Mouse (Mus musculus) limb, embryonic 13.5 days (tissue): Measurements from ENCODE around the gene Gm14406. TPM values are rescaled to one million over a fixed set of nuclear protein-coding genes. Genes with fewer than 3 reads are reported as not detected.
"Not testable (repeated sequence)": the region's sequence is repeated elsewhere in the genome, so short reads cannot be mapped to it uniquely, and the experiment has no call there.

ENCODE experiments used
- ATAC-seq: fragments of 200-750 bp; cut with Nextera tagmentation; 2 replicates; pipeline ENCODE4 v1.8.0; 2017; ENCODE audit warnings: low read depth, moderate number of reproducible peaks, moderate TSS enrichment; ENCODE audit not compliant: low FRiP score
- H3K27ac ChIP-seq: fragments of 300-500 bp; sonication (generic); 2 replicates; pipeline ENCODE4 v1.5.1; 2015; ENCODE audit warnings: inconsistent platforms, mild to moderate bottlenecking, moderate library complexity
- H3K27me3 ChIP-seq: fragments of 300-500 bp; sonication (generic); 2 replicates; pipeline ENCODE4 v1.6.1; 2015; ENCODE audit warnings: mild to moderate bottlenecking, inconsistent platforms
- H3K36me3 ChIP-seq: fragments of 300-500 bp; sonication (generic); 2 replicates; pipeline ENCODE4 v1.6.1; 2015; ENCODE audit warnings: inconsistent platforms, mild to moderate bottlenecking, moderate library complexity
- H3K4me1 ChIP-seq: fragments of 300-500 bp; sonication (generic); 2 replicates; pipeline ENCODE4 v1.6.1; 2015; ENCODE audit warnings: inconsistent platforms
- H3K4me2 ChIP-seq: fragments of 300-500 bp; sonication (generic); replicated peaks from 2 replicates; pipeline ENCODE4 v1.6.1; 2015; ENCODE audit warnings: inconsistent platforms, mild to moderate bottlenecking, moderate library complexity
- H3K4me3 ChIP-seq: fragments of 300-500 bp; sonication (generic); 2 replicates; pipeline ENCODE4 v1.5.1; 2015; ENCODE audit warnings: moderate library complexity, mild to moderate bottlenecking, inconsistent platforms
- H3K9ac ChIP-seq: fragments of 300-500 bp; sonication (generic); 2 replicates; pipeline ENCODE4 v1.6.1; 2015; ENCODE audit warnings: mild to moderate bottlenecking, inconsistent platforms
- H3K9me3 ChIP-seq: fragments of 300-500 bp; sonication (generic); 2 replicates; pipeline ENCODE4 v1.6.1; 2016; ENCODE audit warnings: inconsistent platforms
- WGBS: fragments of 180-500 bp; shearing (Covaris S2); methylation state at CpG from one replicate; pipeline ENCODE4 v1.1.7; 2015; 5-methylcytosine and 5-hydroxymethylcytosine counted together
- polyA plus RNA-seq: library from polyadenylated mRNA; unstranded; fragments of >200 nt; fragmentation: Nextera tagmentation; extraction: Ambion mirVana; gene quantifications from 2 replicates; pipeline ENCODE4 v1.2.1, GENCODE M21; 2015

Gene Gm14406
- polyA plus RNA-seq: not detected in 2 replicates

DNA sequence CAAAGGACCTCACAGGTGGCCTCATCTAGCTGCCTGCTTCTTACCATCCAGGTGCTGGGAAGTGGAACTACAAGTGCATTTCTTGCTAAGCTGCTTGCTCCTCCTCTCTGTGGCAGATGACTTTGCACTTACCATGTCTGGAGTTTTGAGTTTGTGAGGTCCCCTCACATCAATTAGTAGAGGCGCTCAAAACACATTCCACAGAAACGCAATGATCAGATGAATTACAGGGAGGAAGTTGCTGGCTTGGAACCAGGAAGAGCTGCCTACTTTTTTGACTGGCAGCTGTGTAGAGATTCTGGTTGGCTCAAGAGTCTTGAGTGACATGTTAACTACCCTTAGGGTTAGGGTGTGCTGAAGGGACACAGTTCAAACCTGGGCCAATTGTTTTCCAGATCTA lies at the start of gene Gm14406:
Gene Gm14406, minus strand, starts transcription at position 213 of the 400 bp plus-strand sequence.
- not testable (repeated sequence) for ATAC-seq, H3K27ac ChIP-seq, H3K27me3 ChIP-seq, H3K36me3 ChIP-seq, H3K4me3 ChIP-seq, H3K4me1 ChIP-seq, H3K9ac ChIP-seq, H3K4me2 ChIP-seq, H3K9me3 ChIP-seq
- WGBS: 91% methylated on average over 2 of the region's 2 CpGs

DNA sequence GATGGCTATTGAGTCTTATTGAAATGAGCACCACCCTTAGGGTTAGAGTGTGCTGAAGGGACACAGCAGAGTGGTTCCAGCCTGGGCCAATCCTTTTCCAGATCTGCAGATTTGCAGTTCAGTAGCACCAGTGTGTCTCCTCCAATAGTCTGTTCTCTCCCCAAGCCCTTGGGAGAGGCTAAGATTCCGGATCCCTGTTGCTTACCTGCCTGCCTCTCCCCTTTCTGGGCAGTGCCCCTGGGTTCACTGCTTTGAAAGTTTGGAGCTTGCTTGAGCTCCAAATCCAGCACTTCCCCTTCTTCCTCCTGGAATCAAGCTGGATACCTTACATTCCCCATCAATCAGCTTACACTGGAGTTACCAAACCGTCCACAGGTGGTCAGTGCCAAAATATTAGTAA lies 2.9 kb downstream of the Gm14406 start:
- H3K4me2 ChIP-seq, H3K4me1 ChIP-seq, ATAC-seq, H3K4me3 ChIP-seq, H3K9me3 ChIP-seq, H3K9ac ChIP-seq, H3K27me3 ChIP-seq, H3K27ac ChIP-seq, H3K36me3 ChIP-seq: not testable (repeated sequence)
- WGBS: 75% methylated on average over 1 of the region's 2 CpGs

DNA sequence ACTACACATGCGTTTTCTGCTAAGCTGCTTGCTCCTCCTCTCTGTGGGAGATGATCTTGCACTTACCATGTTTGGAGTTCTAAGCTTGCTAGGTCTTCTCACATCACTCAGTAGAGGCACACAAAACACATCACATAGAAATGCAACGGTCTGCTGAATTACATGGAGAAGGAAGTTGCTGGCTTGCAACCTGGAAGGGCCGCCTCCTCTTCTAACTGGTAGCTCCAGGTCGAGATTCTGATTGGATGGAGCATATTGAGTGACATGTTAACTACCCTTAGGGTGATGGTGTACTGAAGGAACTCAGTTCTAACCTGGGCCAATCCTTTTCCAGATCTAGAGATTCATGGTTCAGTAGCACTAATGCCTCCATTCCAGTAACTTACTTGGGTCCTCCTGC lies 18.6 kb downstream of the Gm14406 start:
- H3K4me1 ChIP-seq, H3K4me2 ChIP-seq, H3K9me3 ChIP-seq, H3K27me3 ChIP-seq, ATAC-seq, H3K36me3 ChIP-seq, H3K9ac ChIP-seq, H3K4me3 ChIP-seq, H3K27ac ChIP-seq: not testable (repeated sequence)
- 70% methylated on average over 4 of the region's 4 CpGs for WGBS

DNA sequence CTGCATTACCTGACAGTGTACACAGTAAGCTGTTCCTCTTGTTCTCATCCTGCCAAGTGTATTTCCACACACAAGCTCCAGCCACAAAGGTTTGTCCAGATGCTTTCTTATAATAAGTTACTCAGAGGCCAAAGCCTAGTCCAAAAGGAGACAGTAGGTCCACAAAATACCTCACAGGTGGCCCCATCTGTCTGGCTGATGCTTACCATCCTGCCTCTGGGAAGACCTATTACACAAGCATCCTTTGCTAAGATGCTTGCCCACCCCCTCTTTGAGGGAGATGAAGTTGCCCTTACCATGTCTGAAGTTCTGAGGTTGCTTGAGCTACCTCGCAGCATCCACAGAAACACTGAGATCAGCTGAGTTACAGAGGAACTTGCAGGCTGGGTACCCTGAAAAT lies 22.7 kb downstream of the Gm14406 start:
- H3K27me3 ChIP-seq, H3K27ac ChIP-seq, H3K4me2 ChIP-seq, H3K4me1 ChIP-seq, ATAC-seq, H3K9me3 ChIP-seq, H3K9ac ChIP-seq, H3K4me3 ChIP-seq, H3K36me3 ChIP-seq: not testable (repeated sequence)
- WGBS: 56% methylated on average over 1 of the region's 1 CpGs

DNA sequence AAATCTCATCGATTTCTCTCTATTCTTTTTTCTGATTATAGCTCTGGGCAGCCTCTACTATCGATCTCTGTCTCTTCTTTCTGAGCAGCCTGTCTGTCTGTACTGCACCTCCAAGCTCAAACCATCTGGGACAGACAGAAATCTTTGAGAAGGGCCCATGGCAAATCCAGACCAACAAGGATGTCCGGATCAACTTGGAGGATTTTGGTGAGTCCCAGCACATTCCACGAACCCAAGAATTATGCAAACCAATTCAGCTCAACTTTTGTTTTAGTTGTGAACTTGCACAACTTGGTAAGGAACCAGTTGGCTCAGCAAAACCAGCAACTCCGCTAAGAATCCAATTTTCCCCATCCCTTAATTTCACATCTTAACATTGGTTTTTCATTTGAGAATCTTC lies 40.3 kb downstream of the Gm14406 start:
- H3K4me1 ChIP-seq, H3K9ac ChIP-seq, H3K27me3 ChIP-seq, H3K9me3 ChIP-seq, ATAC-seq, H3K4me2 ChIP-seq, H3K4me3 ChIP-seq, H3K36me3 ChIP-seq, H3K27ac ChIP-seq: not testable (repeated sequence)
- WGBS: 80% methylated on average over 5 of the region's 5 CpGs

DNA sequence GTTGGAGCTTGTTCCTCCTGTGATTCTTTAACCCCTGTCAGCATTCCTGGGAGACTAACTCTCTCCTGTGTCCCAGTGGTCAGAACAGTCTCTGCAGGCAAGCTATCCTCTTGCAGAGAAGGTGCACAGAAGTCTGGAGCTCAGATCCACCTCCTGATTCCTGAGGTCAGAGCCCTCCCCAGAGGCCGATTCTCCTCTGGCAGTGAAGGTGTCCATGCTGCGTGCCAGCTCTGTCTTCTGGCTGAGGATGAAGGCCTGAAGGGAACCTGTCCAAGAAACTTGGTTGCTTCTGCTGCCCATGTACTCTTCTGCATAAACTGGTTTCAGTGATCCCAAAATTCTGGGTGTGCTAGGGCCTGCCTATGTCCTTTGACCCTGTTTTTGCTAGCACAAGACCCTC lies 40.9 kb downstream of the Gm14406 start:
- H3K27ac ChIP-seq, H3K4me3 ChIP-seq, H3K9ac ChIP-seq, H3K9me3 ChIP-seq, H3K4me1 ChIP-seq, H3K4me2 ChIP-seq, H3K27me3 ChIP-seq, H3K36me3 ChIP-seq, ATAC-seq: not testable (repeated sequence)
- 83% methylated on average over 2 of the region's 2 CpGs for WGBS

DNA sequence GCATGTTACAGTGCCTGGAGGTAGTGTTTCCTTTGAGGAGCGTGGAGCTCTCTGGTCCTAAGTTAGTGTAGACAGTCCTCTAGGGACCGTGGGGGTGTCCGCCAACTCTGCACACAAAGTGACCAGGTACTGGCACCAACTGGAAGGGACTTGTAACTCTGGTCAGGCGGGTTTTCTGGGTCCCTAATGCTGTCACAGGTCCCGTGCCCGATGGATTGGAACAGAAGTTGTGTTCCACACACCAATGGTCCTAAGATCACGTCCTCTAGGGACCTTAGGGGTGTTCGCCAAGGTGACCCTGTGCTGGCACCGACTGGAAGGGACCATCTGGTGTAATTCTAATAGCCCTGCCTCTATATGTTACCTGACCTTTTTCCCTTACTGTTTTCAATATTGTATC lies 42.1 kb downstream of the Gm14406 start:
- no peaks in the 10 kb centered on the region for H3K4me1 ChIP-seq
- ATAC-seq: no peak
- no peak overlapping the region for H3K27ac ChIP-seq
- no peaks in the 10 kb centered on the region for H3K27me3 ChIP-seq
- H3K4me2 ChIP-seq: no peak overlapping the region
- H3K4me3 ChIP-seq: no peak overlapping the region
- no peaks in the 10 kb centered on the region for H3K36me3 ChIP-seq
- WGBS: 80% methylated on average over 9 of the region's 9 CpGs
- no peak overlapping the region for H3K9ac ChIP-seq
- no peaks in the 10 kb centered on the region for H3K9me3 ChIP-seq

DNA sequence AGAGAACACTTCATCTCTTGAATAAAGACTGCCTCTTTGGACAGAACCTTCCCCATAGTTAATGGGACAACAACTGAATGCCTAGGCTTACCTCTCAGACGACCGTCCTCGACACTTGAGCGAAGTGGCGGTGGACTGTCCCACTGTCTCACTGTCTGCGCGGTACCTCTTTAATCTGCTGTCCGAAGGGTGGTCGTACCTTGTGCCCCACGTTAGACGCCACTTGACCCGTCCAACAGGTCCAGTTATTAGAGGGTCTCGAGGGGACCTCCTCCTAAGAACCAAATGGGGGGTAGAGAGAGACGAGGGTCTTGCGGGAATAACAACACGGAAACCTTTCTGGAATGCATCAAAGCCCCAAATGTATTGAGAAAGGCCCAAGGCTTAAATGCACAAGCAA lies 53.8 kb downstream of the Gm14406 start:
- H3K4me2 ChIP-seq, ATAC-seq, H3K27me3 ChIP-seq, H3K36me3 ChIP-seq, H3K4me1 ChIP-seq, H3K9ac ChIP-seq, H3K4me3 ChIP-seq, H3K27ac ChIP-seq: not testable (repeated sequence)
- 93% methylated on average over 16 of the region's 16 CpGs for WGBS
- peaks cover 10% of the 10 kb centered on the region for H3K9me3 ChIP-seq

DNA sequence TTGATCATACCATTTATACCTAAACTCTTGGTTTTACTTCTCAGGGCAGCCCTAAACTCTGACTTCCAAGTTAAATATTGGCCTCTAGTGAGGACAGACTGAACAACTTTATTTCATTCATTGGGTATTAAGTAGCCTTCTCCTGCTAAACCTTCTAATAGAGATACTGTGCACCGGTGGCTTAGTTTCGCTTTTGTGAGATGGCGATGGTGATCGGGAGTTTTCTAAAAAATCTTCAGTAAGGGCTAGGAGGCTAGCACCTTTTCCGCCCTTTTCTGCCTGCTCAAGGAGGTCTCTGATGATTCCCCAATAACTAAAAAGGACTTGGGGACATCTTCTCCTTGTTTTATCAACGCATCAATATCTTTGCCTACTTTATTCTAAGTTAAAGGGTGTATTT lies 54.3 kb downstream of the Gm14406 start:
- not testable (repeated sequence) for H3K27ac ChIP-seq, H3K36me3 ChIP-seq, H3K9ac ChIP-seq, H3K4me1 ChIP-seq, H3K4me2 ChIP-seq, H3K4me3 ChIP-seq, H3K27me3 ChIP-seq, ATAC-seq
- peaks cover 10% of the 10 kb centered on the region for H3K9me3 ChIP-seq
- WGBS: 88% methylated on average over 6 of the region's 6 CpGs

DNA sequence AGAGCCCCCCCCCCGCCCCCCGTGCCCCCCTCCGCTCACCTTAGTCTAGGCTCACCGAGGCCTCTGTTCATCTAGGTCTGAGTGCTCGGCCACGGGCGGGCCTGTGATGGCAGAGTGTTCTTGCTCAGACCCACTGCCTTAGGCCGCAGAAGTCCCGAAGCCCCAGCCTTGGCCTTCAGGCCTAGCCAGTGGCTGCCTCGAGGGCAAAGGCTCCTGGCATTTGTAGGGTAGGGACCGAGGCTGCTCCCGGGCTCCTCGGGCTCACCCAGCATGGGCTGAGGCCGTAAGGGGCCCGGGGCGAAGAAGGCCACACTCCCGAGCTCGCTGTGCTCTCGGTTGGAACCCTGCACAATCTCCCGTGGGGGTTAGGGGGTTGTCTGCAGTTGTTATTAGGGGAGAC lies 54.9 kb downstream of the Gm14406 start:
- Histone ChIP-seq H3K4me1 (no peaks in the 10 kb centered on the region), H3K4me2 (no peak overlapping the region), H3K9ac (no peak overlapping the region), H3K36me3 (no peaks in the 10 kb centered on the region), H3K27me3 (no peaks in the 10 kb centered on the region), H3K27ac (no peak overlapping the region), H3K9me3 (peaks cover 10% of the 10 kb centered on the region), H3K4me3 (no peak overlapping the region)
- ATAC-seq: no peak
- 91% methylated on average over 20 of the region's 20 CpGs for WGBS

DNA sequence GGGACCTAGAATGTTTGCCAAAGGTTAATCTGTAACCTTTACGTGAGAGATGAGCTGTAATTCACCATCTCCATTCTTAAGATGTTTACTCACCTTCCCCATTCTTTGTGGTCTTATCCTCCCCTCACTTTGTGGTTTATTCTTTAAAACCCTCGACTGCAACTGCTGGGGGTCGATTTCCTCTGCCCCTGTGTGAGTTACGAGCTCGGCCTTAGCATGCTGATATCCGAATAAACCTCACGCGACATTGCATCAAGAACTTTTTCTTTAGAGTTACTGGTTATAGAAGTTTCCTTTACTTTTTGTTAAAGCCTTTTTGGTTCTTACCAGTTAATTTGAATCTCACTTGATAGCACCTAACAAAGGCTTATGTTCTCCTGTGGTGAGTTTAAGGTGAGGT lies 58.0 kb downstream of the Gm14406 start:
- Histone ChIP-seq H3K4me3 (no peak overlapping the region), H3K9ac (no peak overlapping the region), H3K9me3 (peaks cover 19% of the 10 kb centered on the region), H3K4me1 (no peaks in the 10 kb centered on the region), H3K4me2 (no peak overlapping the region), H3K27ac (no peak overlapping the region), H3K36me3 (no peaks in the 10 kb centered on the region), H3K27me3 (no peaks in the 10 kb centered on the region)
- 79% methylated on average over 8 of the region's 8 CpGs for WGBS
- ATAC-seq: no peak
